9 mouse cellular contexts compared by ENCODE assay signal in the genomic region with DNA sequence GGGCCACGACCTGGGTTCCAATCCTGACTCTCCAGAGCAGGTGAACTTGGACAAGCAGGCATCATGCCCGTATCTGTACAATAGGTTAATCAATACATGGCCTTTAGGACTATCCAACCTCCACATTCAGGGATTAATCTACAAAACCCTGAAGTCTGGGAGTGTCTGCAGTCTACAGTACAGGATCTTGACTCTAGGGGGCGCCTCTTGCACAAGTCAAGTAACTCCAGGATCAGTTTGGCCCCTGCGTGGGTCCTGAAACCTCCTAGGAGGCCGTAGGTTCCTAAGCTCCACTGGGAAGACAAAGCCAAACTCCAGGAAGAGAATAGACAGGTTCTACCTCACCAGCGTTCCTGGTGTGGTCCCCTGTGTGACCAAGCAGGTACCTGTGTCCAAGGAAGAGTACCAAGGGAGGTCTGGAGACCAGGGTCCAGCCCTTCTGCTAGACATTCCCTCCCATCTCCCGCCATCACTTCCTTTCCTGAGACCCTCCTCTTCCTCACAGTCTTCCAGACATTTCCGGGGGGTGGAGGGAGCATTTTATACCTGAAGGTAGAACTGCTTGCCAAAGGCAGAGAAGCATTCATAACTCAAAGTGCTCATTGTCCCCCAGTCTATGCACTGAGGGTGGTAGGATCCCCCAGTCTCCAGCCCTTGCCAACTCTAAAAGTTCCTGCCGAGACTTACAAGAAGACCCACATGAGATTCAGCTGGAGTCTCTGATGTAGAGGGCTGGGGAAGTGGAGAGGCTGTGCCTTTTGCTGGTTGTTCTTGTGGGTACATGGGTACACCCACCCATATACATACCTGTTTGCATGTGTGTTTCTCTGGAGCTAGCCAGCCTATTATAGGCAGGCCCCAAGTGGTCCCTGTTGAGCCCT. TPM values are rescaled to one million over a fixed set of nuclear protein-coding genes. Genes with fewer than 3 reads are reported as not detected.
DNase-seq lines count a peak whose midpoint lies in the region; TF ChIP-seq lines count a peak whose summit lies in the region.
"Had no signal": no experiment of that assay in that cellular context is flagged by ENCODE, and none has a peak within 500 bp of the region (broad histone marks: within the 10 kb centered on the region; RNA-seq: fewer than 3 reads in every experiment).

No protein-coding gene starts in this region.

- peak; percentile 77 for TF ChIP-seq CTCF in gastrocnemius, adult 2 months (IDR thresholded peaks at IDR 0.05)

- peak overlapping the region; percentile 97 for H3K27ac ChIP-seq in gastrocnemius, adult 2 months

- H3K4me3 ChIP-seq in gastrocnemius, adult 2 months = peak overlapping the region; percentile 76

- intact Hi-C loops in gastrocnemius, adult 2 months (cut with DNase I) = no loop called here
- intact Hi-C loops in gastrocnemius, postnatal 14 days (cut with DNase I; ENCODE audit: low total_unique reads) = no loop called here
- intact Hi-C loops in left cerebral cortex, postnatal 4 days (cut with DNase I) = no loop called here

- peak; percentile 72 for DNase-seq in gastrocnemius, adult 2 months
- no peak for DNase-seq in gastrocnemius, postnatal 14 days
- peak; percentile 53 for DNase-seq in lung, postnatal 14 days
- DNase-seq in lung, postnatal 25 days (ENCODE audit: low spot score) = no peak
- peak; percentile 59 to 69 for DNase-seq in cerebellum, adult 18-20 months
- peak; percentile 66 for DNase-seq in skeletal muscle tissue, adult 2 months (ENCODE audit: low read depth, low spot score)
- no peak for DNase-seq in left cerebral cortex, postnatal 4 days
- DNase-seq in left cerebral cortex, adult 8-10 months (ENCODE audit: low spot score in 2 of 2) = no peak

RNA-seq across cellular contexts. Expression of gene Usp2, which starts 7.8 kb away (rescaled TPM):
- 100 to 1,000 TPM; 223 to 228 TPM for total RNA-seq in gastrocnemius, adult 2 months (2021)
- total RNA-seq in gastrocnemius, postnatal 14 days (2021) = 100 to 1,000 TPM; 142 to 224 TPM
- 10 to 100 TPM; 30.2 to 31.9 TPM for total RNA-seq in left cerebral cortex, postnatal 4 days (2021)
- 100 to 1,000 TPM; 118 to 172 (median 123) TPM for total RNA-seq in left cerebral cortex, adult 8-10 months (2022)

RNA-seq across cellular contexts. Expression of gene Mfrp, which starts 26.9 kb away (rescaled TPM):
- total RNA-seq in gastrocnemius, adult 2 months (2021) = not detected
- under 1 TPM in 1 of 2 experiments, not detected in 1; 0.06 TPM for total RNA-seq in gastrocnemius, postnatal 14 days (2021)
- not detected for total RNA-seq in left cerebral cortex, postnatal 4 days (2021)
- 1 to 10 TPM in 2 of 4 experiments, under 1 TPM in 2; 0.30 to 3.6 (median 0.95) TPM for total RNA-seq in left cerebral cortex, adult 8-10 months (2022)
- total RNA-seq: heart, postnatal 36 days had no signal

RNA-seq across cellular contexts. Expression of gene Thy1, which starts 31.5 kb away (rescaled TPM):
- total RNA-seq in gastrocnemius, adult 2 months (2021) = 1 to 10 TPM; 9.3 to 9.8 TPM
- total RNA-seq in gastrocnemius, postnatal 14 days (2021) = 10 to 100 TPM; 35.5 to 45.4 TPM
- total RNA-seq in left cerebral cortex, postnatal 4 days (2021) = 100 to 1,000 TPM; 130 to 177 TPM
- total RNA-seq in left cerebral cortex, adult 8-10 months (2022) = 1,000 to 10,000 TPM in 2 of 4 experiments, 100 to 1,000 TPM in 2; 845 to 4,044 (median 2,168) TPM

RNA-seq across cellular contexts. Expression of gene C1qtnf5, which starts 32.4 kb away (rescaled TPM):
- 1 to 10 TPM; 2.5 to 7.6 TPM for total RNA-seq in gastrocnemius, adult 2 months (2021)
- total RNA-seq in gastrocnemius, postnatal 14 days (2021) = 10 to 100 TPM; 22.9 to 25.7 TPM
- 10 to 100 TPM in 1 of 2 experiments, 1 to 10 TPM in 1; 5.3 to 10.6 TPM for total RNA-seq in left cerebral cortex, postnatal 4 days (2021)
- 10 to 100 TPM; 24.1 to 32.7 (median 26.3) TPM for total RNA-seq in left cerebral cortex, adult 8-10 months (2022)

RNA-seq across cellular contexts. Expression of gene Gm49380, which starts 38.7 kb away (rescaled TPM):
- 1 to 10 TPM in 1 of 2 experiments, under 1 TPM in 1; 0.71 to 1.4 TPM for total RNA-seq in gastrocnemius, adult 2 months (2021)
- total RNA-seq in gastrocnemius, postnatal 14 days (2021) = 1 to 10 TPM in 1 of 2 experiments, under 1 TPM in 1; 0.23 to 1.2 TPM
- total RNA-seq in left cerebral cortex, postnatal 4 days (2021) = under 1 TPM in 1 of 2 experiments, not detected in 1; 0.44 TPM
- under 1 TPM in 2 of 4 experiments, not detected in 2; 0.67 to 0.78 TPM for total RNA-seq in left cerebral cortex, adult 8-10 months (2022)

Comparison
In these comparisons a context has a peak if more than half of its experiments do, and no peak if none do; other contexts are left out.
1. DNase-seq: peak in gastrocnemius, adult 2 months (single experiment), lung, postnatal 14 days (single experiment), cerebellum, adult 18-20 months (2 of 2) and skeletal muscle tissue, adult 2 months (single experiment); none in gastrocnemius, postnatal 14 days (single experiment), lung, postnatal 25 days (single experiment), left cerebral cortex, postnatal 4 days (single experiment) and left cerebral cortex, adult 8-10 months (0 of 2).
2. RNA of gene Thy1, which starts 31.5 kb away (total RNA-seq): 845 to 4,044 TPM in left cerebral cortex, adult 8-10 months; 130 to 177 TPM in left cerebral cortex, postnatal 4 days, 35.5 to 45.4 TPM in gastrocnemius, postnatal 14 days and 9.3 to 9.8 TPM in gastrocnemius, adult 2 months; every median in the first group is over 4 times any median in the second.